Mouse (Mus musculus): ENCODE data around the gene Ptgs1.

The Ptgs1 gene

GRCm38 (mm10) chr2:36214425-36214824 lies 15.8 kb upstream of the Ptgs1 start:
- no peak for DNase-seq (ENCODE audit: extremely low spot score, low read depth, low spot score)

GRCm38 (mm10) chr2:36215203-36215739 lies 15.0 kb upstream of the Ptgs1 start:
- DNase-seq (ENCODE audit: extremely low spot score, low read depth, low spot score), result no peak

GRCm38 (mm10) chr2:36216546-36216945 lies 13.7 kb upstream of the Ptgs1 start:
- no peak for DNase-seq (ENCODE audit: extremely low spot score, low read depth, low spot score)

- no peak for DNase-seq (ENCODE audit: extremely low spot score, low read depth, low spot score)
Observed at GRCm38 (mm10) chr2:36216953-36217573, 13.2 kb upstream of the Ptgs1 start.

- no peak for DNase-seq (ENCODE audit: extremely low spot score, low read depth, low spot score)
Observed at GRCm38 (mm10) chr2:36217692-36218233, 12.5 kb upstream of the Ptgs1 start.

- no peak for DNase-seq (ENCODE audit: extremely low spot score, low read depth, low spot score)
Observed at GRCm38 (mm10) chr2:36220106-36220505, 10.1 kb upstream of the Ptgs1 start.

DNA sequence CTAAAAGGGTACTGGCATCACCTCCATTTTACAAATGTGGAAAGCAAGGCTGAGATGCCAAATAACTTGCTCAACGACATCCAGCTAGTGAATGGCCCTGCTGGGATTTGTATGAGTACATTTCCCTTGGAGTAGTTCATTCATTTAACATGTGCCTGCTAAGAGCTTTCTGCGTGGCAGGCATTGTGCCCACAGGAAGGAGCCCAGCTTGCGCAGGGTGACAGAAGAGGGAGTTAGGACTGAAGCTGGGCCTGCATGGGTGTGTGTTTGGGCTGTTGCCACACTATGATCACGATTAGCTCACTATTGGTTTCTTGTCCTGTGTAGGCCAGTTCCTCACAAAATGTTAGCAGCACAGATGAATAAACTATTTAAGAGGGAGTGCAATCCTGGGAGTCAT lies 9.3 kb upstream of the Ptgs1 start:
- no peak for DNase-seq (ENCODE audit: extremely low spot score, low read depth, low spot score)

DNA sequence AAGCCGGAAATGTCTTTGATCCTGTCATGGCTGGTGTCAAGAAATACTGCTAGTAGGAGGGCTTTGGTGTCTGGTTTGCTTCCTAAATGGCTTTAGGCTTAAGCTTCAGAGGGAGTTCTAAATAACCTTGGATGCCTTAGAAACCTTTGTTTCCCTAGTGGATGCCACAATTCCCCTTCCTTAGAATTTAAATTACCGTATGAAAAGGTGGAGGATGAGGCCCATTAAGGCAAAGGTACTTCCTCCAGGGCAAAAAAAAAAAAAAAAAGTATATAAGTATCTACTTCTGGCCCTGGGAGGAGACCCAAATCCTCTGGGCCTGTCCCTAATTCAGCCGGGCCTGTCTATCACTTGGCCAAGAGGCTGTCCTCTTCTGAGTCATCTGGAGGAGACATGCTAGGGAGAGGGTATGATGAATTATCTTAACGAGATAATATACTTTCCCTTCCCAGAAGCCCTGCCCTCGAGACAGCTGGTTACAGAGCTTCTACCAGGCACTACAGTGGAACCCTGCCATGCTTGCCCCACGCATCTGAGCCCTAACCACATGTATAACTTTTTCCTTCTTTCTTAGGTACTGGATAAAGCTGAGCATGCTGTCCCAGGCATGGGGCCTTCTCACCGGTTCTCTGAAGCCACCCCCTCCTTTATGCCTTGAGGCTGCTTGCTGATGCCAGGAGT lies 7.9 kb upstream of the Ptgs1 start:
- no peak for DNase-seq (ENCODE audit: extremely low spot score, low read depth, low spot score)

- DNase-seq (ENCODE audit: extremely low spot score, low read depth, low spot score), result no peak
Observed at GRCm38 (mm10) chr2:36223436-36223835, 6.8 kb upstream of the Ptgs1 start.

GRCm38 (mm10) chr2:36224153-36224552 lies 6.1 kb upstream of the Ptgs1 start:
- no peak for DNase-seq (ENCODE audit: extremely low spot score, low read depth, low spot score)

DNA sequence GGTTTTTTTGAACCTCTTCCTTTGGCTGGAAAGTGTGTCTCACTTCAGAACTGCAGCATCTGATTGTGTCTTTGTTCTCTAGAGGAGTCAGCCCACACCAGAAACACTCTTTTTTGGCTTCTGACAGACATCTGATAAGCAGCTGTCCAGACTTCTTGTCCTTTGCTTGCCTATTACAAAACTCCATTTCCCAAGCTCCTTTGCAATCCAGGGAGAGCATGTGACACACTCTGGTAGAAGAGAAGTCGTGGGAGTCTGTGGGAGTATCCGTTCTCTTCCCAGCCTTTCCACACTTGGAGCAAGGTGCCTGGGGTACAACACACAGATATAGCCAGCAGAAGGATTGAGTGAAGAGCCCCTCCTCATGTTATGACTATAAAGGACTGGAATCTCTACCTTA lies 5.6 kb upstream of the Ptgs1 start:
- DNase-seq (ENCODE audit: extremely low spot score, low read depth, low spot score), result no peak

DNA sequence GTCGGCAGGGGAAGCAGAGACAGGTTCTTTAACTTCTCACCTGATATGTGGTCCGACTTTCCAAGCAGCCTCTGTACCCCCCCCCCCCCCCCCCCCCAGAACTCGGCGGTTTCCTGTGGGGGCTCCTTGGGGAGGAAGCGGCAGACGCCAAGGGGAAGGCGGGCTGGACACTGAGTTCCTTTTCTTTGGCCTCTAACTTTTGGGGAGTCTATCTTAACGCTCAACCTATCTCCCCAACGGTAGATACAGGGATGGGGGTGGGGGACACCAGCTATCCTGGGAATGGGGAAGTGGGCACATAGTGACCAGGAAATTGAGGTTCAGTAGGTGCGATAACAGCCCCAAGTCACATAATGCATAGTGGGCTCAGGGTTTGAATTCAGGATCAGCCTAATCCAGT lies 741 bp downstream of the Ptgs1 start:
- DNase-seq (ENCODE audit: extremely low spot score, low read depth, low spot score), result no peak

DNA sequence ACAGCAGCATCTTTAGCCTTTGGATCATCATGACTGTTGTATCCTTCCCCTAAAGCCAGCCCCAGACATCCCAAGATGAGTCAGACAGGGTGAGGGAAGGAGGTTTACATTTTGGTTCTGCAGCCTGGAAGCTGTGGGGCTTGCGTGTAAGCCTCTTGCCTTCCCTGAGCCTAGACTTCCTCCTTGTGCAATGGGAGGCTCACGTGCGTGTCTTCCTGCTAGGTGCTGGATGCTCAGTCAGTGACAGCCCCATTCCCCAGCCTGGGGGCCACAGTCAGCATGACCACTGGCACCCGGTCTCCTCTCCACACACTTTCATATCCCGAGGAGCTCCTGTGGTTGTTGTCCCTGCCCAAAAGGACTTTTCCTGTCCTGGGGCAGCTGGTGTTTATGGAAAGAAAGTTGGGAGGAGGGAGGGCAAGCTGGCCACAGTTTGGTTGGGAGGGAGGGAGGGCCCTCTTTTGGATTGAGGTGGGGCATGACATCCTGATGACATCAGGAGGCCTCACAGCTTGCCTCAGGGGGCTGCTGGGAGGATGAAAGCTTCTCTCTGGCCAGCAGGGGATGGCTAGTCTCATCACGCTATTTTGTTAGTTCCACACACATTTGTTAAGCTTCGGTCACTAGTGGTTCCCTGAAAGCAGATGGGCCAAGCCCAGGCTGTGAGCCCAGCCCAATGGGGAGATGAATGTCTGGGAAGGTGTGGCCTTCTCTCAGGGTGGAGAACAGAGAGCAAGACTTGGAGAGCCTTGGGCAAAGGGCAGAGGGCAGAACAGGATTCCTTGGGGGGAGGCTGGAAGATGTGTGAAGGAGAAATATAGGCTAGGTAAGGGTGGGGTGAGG lies 4.5 kb downstream of the Ptgs1 start:
- DNase-seq (ENCODE audit: extremely low spot score, low read depth, low spot score), result no peak

DNA sequence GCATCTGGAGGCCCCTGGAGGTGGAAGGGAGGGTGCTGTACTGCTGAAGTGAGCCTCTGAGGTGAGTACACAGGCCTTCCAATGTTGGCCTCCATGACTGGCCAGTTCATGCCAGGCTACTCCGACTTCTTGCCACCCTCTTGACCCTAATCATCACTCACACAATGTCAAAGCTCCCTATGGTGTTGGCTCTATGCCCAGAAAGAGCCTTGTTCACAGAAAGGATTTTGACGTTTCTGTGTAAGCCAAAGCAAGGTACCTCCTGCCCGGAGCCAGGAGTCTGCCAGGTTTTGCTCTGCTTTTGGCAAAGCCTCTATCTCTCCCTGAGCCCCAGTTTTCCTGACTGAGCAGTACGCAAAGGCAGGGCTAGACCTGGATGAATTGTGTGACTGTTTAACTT lies 5.7 kb downstream of the Ptgs1 start:
- no peak for DNase-seq (ENCODE audit: extremely low spot score, low read depth, low spot score)

- DNase-seq (ENCODE audit: extremely low spot score, low read depth, low spot score), result no peak
Observed at GRCm38 (mm10) chr2:36236889-36237288, 6.7 kb downstream of the Ptgs1 start.

- DNase-seq (ENCODE audit: extremely low spot score, low read depth, low spot score), result no peak
Observed at GRCm38 (mm10) chr2:36237557-36237956, 7.3 kb downstream of the Ptgs1 start.

- DNase-seq (ENCODE audit: extremely low spot score, low read depth, low spot score), result no peak
Observed at GRCm38 (mm10) chr2:36238467-36238866, 8.2 kb downstream of the Ptgs1 start.

DNA sequence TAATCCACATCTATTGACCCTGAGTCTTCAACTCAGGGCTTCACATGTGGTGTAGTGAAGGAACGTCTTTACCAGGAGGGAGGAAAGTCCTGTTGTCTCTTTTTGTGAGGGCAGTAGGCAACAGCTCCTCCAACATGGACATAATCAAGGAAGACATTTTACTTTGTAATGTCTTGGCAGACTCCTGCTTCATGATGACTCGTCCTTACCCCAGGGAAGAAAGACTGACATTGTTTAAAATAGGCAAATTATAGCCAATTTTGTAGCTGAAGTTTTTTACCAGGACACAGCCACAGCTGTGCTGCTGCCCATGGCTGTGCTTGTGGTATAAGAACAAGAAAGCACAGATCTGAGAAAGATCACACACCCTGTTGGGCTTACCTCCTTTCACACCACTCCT lies 8.7 kb downstream of the Ptgs1 start:
- DNase-seq (ENCODE audit: extremely low spot score, low read depth, low spot score), result no peak

DNA sequence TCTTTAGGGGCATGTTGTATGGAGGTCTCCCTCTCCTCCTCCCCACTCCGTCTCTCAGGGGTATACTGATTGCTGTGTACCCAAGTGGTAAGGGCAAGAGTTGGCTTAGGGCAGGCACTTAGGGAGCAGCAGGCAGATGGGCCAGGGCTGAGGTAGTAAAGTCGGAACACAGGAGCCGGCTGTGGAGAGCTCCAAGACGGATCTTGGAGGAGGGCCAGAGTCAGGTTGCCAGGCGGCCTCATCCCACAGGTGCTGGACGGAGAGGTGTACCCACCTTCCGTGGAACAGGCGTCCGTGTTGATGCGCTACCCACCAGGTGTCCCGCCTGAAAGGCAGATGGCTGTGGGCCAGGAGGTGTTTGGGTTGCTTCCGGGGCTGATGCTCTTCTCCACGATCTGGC lies 12.3 kb downstream of the Ptgs1 start:
- DNase-seq (ENCODE audit: extremely low spot score, low read depth, low spot score), result no peak

GRCm38 (mm10) chr2:36243296-36243891 lies 13.2 kb downstream of the Ptgs1 start:
- DNase-seq (ENCODE audit: extremely low spot score, low read depth, low spot score), result no peak

GRCm38 (mm10) chr2:36243892-36244309 lies 13.7 kb downstream of the Ptgs1 start:
- no peak for DNase-seq (ENCODE audit: extremely low spot score, low read depth, low spot score)

All from hindlimb bud, embryonic 11.5 days (tissue).